Mouse (Mus musculus): ENCODE results near the gene Gm28042. TPM values are rescaled to one million over a fixed set of nuclear protein-coding genes. Genes with fewer than 3 reads are reported as not detected.

The Gm28042 gene
- polyA plus RNA-seq, 1 experiment from 2014 or later, result 4.0 TPM

DNA sequence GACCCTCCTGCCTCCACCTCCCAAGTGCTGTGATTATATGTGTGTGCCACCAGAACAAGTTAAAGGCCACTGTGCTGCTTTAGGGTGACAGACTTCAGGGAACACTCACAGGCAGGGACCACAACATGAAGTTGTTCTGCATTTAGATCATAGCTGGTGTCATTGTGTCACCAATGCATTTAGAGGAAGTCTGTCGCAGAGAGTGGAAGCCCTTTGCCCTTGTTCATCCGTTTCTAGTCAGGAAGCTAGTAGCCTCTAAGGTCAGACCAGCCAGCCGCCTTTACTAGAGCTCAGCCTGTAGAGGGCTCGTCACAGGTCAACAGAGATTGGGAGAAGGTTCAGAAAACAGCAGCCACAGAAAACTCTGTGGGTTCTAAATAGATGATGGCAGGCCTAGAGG is 18.6 kb upstream of the Gm28042 start:
- H3K4me3 ChIP-seq (ENCODE audit: low read length), result no peak overlapping the region
- H3K27ac ChIP-seq (ENCODE audit: low read length), result no peak overlapping the region
- no peak for ATAC-seq (ENCODE audit: low FRiP score, low TSS enrichment)

DNA sequence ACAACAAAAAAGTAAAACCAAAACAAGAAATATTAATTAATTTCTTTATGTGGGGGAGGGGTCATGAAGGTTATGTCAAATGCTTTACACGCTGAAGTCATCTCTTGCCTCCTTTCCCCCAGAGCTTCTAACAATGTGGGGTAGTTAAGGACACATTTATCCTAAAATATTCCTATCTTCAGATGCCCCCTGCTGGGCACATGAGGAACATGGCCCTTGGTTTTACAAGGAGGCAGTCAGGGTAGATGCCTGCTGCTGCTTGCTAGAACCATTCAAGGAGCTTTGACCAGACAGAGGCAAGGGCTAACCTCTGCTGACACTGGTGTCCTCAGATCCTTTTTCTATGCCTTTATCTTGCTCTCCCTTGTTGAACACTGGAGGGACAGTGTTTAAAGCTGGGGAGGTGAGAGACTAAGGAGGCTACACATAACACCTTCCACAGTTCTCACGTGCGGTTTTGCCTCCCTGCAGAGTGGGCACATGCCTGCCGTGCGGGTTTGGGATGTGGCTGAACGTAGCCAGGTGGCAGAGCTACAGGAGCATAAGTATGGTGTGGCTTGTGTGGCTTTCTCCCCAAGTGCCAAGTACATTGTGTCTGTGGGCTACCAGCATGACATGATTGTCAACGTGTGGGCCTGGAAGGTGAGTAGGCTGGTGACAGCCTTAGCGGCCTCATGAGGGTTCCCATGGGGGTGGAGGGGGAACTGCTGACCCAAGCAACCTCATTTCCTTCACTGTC is 15.7 kb upstream of the Gm28042 start:
- Histone ChIP-seq H3K9ac (replicated peaks; ENCODE audit: low read length) (no peak overlapping the region), H3K4me2 (replicated peaks; ENCODE audit: low read depth, low read length) (no peak overlapping the region), H3K9me3 (ENCODE audit: low read length) (no peaks in the 10 kb centered on the region), H3K4me3 (ENCODE audit: low read length) (no peak overlapping the region), H3K4me1 (ENCODE audit: insufficient read depth, low read length) (no peaks in the 10 kb centered on the region), H3K27ac (ENCODE audit: low read length) (no peak overlapping the region), H3K27me3 (ENCODE audit: insufficient read depth, low read length) (no peaks in the 10 kb centered on the region), H3K36me3 (ENCODE audit: insufficient read depth, low read length) (peaks cover 24% of the 10 kb centered on the region)
- WGBS, result 81% methylated on average over 8 of the region's 8 CpGs
- ATAC-seq (ENCODE audit: low FRiP score, low TSS enrichment), result peak; percentile 60

More for the DNA sequence above, 18.6 kb upstream of the Gm28042 start:
- Histone ChIP-seq H3K9me3 (ENCODE audit: low read length) (no peaks in the 10 kb centered on the region), H3K27me3 (ENCODE audit: insufficient read depth, low read length) (no peaks in the 10 kb centered on the region), H3K9ac (replicated peaks; ENCODE audit: low read length) (no peak overlapping the region), H3K4me2 (replicated peaks; ENCODE audit: low read depth, low read length) (no peak overlapping the region), H3K36me3 (ENCODE audit: insufficient read depth, low read length) (peaks cover 8% of the 10 kb centered on the region; the same call in 1 of the 2 replicates), H3K4me1 (ENCODE audit: insufficient read depth, low read length) (no peaks in the 10 kb centered on the region)
- 20% methylated on average over 4 of the region's 4 CpGs for WGBS

DNA sequence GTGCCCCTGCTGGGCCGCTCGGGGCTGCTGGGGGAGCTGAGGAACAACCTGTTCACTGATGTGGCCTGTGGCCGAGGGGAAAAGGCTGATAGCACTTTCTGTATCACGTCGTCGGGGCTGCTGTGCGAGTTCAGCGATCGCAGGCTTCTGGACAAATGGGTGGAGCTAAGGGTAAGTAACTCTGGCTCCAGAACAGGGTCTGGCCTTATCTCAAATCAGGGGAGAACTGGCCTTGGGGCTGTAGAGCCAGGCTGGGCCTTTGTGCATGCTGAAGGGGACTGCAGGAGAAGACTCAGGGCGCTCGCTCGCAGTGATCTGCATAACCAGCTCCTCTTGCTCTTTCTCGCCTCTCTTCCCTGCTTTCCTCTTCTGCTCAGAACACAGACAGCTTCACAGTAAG is 14.4 kb upstream of the Gm28042 start:
- no peaks in the 10 kb centered on the region for H3K9me3 ChIP-seq (ENCODE audit: low read length)
- H3K27ac ChIP-seq (ENCODE audit: low read length), result no peak overlapping the region
- no peak overlapping the region for H3K9ac ChIP-seq (replicated peaks; ENCODE audit: low read length)
- no peaks in the 10 kb centered on the region for H3K27me3 ChIP-seq (ENCODE audit: insufficient read depth, low read length)
- H3K4me1 ChIP-seq (ENCODE audit: insufficient read depth, low read length), result no peaks in the 10 kb centered on the region
- no peak overlapping the region for H3K4me3 ChIP-seq (ENCODE audit: low read length)
- 73% methylated on average over 13 of the region's 13 CpGs for WGBS
- no peak overlapping the region for H3K4me2 ChIP-seq (replicated peaks; ENCODE audit: low read depth, low read length)
- no peak for ATAC-seq (ENCODE audit: low FRiP score, low TSS enrichment)
- H3K36me3 ChIP-seq (ENCODE audit: insufficient read depth, low read length), result peaks cover 34% of the 10 kb centered on the region

DNA sequence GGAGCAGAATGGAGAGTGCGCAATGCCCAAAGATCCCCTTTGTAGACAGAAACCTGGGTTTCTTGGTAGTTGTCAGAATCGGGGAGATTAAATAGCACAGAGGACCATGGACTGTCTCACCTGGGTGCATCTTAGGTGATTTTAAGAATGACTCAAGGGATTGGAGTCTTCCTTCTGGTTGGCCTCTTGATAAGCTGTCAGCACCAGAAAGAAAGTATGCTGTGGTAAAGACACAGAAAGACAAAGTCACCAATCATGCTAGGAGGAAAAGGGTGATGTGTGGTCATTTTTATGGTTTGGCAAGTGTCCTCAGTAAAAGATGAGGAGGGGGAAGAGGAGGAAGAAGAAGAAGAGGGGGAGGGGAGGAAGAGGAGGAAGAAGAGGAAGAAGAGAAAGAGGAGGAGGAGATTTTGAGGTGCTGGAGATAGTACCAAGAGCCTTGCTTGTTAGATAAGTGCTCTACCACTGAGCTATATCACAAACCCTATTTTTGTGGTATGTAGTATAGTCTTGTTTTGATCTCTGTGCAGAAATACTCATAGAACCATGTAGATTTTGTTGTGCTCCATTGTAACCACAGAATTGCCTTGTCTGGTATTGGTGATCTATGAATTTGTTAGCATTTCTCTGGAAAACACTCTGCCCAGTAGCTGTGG is 13.3 kb upstream of the Gm28042 start:
- H3K4me2 ChIP-seq (replicated peaks; ENCODE audit: low read depth, low read length), result no peak overlapping the region
- no peak overlapping the region for H3K9ac ChIP-seq (replicated peaks; ENCODE audit: low read length)
- no peak overlapping the region for H3K4me3 ChIP-seq (ENCODE audit: low read length)
- no peaks in the 10 kb centered on the region for H3K27me3 ChIP-seq (ENCODE audit: insufficient read depth, low read length)
- H3K4me1 ChIP-seq (ENCODE audit: insufficient read depth, low read length), result no peaks in the 10 kb centered on the region
- WGBS, result 95% methylated on average over 2 of the region's 2 CpGs
- H3K27ac ChIP-seq (ENCODE audit: low read length), result no peak overlapping the region
- ATAC-seq (ENCODE audit: low FRiP score, low TSS enrichment), result no peak
- H3K9me3 ChIP-seq (ENCODE audit: low read length), result no peaks in the 10 kb centered on the region
- H3K36me3 ChIP-seq (ENCODE audit: insufficient read depth, low read length), result peaks cover 34% of the 10 kb centered on the region

DNA sequence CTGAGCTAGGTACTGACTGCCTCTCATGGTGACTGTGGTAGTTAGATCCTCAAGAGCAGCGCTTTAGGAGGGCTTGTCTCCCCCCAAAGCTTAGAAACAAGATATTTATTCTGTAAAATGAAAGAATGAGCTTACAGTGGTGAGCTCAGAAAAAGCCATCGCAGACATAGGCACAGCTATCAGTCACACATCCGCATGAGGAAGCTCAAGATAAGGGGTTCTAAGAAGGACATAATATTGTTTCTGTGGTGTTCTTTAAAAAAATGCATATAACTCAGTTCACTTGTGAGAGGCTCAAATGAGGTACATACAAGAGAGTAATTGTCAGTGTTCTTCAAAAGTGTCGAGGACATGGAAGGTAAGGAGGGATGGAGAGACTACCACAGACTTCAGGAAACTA is 11.4 kb upstream of the Gm28042 start:
- Histone ChIP-seq H3K4me2 (replicated peaks; ENCODE audit: low read depth, low read length) (no peak overlapping the region), H3K36me3 (ENCODE audit: insufficient read depth, low read length) (peaks cover 46% of the 10 kb centered on the region), H3K27me3 (ENCODE audit: insufficient read depth, low read length) (no peaks in the 10 kb centered on the region), H3K27ac (ENCODE audit: low read length) (no peak overlapping the region), H3K4me1 (ENCODE audit: insufficient read depth, low read length) (no peaks in the 10 kb centered on the region), H3K4me3 (ENCODE audit: low read length) (no peak overlapping the region), H3K9me3 (ENCODE audit: low read length) (no peaks in the 10 kb centered on the region), H3K9ac (replicated peaks; ENCODE audit: low read length) (no peak overlapping the region)
- no peak for ATAC-seq (ENCODE audit: low FRiP score, low TSS enrichment)
- WGBS, result 93% methylated on average over 4 of the region's 4 CpGs

DNA sequence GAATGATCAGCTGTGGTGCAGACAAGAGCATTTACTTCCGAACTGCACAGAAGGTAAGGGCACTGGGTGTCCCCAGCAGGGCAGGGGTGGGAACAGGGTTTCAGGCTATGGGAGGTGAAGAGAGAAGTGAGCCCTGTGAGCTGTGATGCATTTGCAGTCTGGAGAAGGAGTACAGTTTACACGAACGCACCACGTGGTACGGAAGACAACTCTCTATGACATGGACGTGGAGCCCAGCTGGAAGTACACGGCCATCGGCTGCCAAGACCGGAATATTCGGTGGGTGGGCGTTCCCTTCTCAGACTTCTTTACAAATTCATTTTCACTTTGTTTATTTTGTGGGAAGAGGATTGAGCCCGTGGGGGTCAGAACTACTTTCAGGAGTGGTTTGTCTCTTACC is 9.7 kb upstream of the Gm28042 start:
- Histone ChIP-seq H3K4me3 (ENCODE audit: low read length) (no peak overlapping the region), H3K4me1 (ENCODE audit: insufficient read depth, low read length) (no peaks in the 10 kb centered on the region), H3K27me3 (ENCODE audit: insufficient read depth, low read length) (no peaks in the 10 kb centered on the region), H3K4me2 (replicated peaks; ENCODE audit: low read depth, low read length) (no peak overlapping the region), H3K9me3 (ENCODE audit: low read length) (no peaks in the 10 kb centered on the region), H3K27ac (ENCODE audit: low read length) (no peak overlapping the region), H3K36me3 (ENCODE audit: insufficient read depth, low read length) (peaks cover 62% of the 10 kb centered on the region), H3K9ac (replicated peaks; ENCODE audit: low read length) (no peak overlapping the region)
- WGBS, result 81% methylated on average over 12 of the region's 12 CpGs
- no peak for ATAC-seq (ENCODE audit: low FRiP score, low TSS enrichment)

DNA sequence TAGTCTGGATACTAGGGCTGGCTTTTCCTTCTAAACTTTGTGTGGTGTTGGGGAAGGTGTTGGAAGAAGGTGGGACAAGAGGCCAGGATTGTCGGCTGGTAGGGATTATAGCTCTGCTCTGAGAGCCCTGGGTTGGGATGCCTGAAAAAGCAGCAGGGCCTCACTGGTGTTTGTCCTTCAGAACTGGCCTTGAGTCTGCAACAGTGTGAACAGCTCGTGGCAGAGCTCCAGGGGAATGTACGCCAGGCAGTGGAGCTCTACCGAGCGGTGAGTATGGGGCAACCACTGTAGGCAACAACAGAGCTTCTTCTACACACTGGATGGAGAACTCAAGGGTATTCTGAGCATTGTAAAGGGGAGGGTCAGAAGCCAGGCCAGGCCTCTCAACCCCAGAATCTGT is 3.0 kb upstream of the Gm28042 start:
- Histone ChIP-seq H3K9ac (replicated peaks; ENCODE audit: low read length) (no peak overlapping the region), H3K27ac (ENCODE audit: low read length) (no peak overlapping the region), H3K4me1 (ENCODE audit: insufficient read depth, low read length) (peaks cover 9% of the 10 kb centered on the region), H3K36me3 (ENCODE audit: insufficient read depth, low read length) (peaks cover 42% of the 10 kb centered on the region), H3K27me3 (ENCODE audit: insufficient read depth, low read length) (no peaks in the 10 kb centered on the region), H3K4me3 (ENCODE audit: low read length) (no peak overlapping the region), H3K4me2 (replicated peaks; ENCODE audit: low read depth, low read length) (no peak overlapping the region), H3K9me3 (ENCODE audit: low read length) (no peaks in the 10 kb centered on the region)
- ATAC-seq (ENCODE audit: low FRiP score, low TSS enrichment), result no peak
- 80% methylated on average over 5 of the region's 5 CpGs for WGBS

DNA sequence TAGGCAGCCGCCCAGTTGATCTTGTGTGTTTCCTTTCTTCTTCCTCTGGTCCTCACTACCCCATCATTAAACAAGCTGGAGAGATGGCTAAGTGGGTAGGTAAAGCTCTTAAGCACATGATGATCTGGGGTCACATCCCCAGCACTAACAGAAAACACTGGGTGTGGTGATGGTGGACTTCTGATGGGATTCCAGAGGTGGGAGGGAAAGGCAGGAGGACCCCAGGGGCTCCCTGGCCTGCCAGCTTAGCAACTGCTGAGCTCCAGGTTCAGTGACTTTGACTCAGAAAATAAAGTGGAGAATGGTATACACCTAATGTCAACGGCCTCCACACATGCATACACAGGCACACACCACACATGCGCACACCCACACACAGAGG is 648 bp downstream of the Gm28042 start:
- H3K4me1 ChIP-seq (ENCODE audit: insufficient read depth, low read length), result peaks cover 9% of the 10 kb centered on the region
- H3K9me3 ChIP-seq (ENCODE audit: low read length), result no peaks in the 10 kb centered on the region
- H3K4me2 ChIP-seq (replicated peaks; ENCODE audit: low read depth, low read length), result peak overlapping the region; percentile 78
- ATAC-seq (ENCODE audit: low FRiP score, low TSS enrichment), result peak; percentile 13; the same call in 1 of the 2 replicates
- WGBS, result 39% methylated on average over 3 of the region's 3 CpGs
- peak overlapping the region; percentile 84 for H3K4me3 ChIP-seq (ENCODE audit: low read length)
- peak overlapping the region; percentile 91 for H3K9ac ChIP-seq (replicated peaks; ENCODE audit: low read length)
- H3K27ac ChIP-seq (ENCODE audit: low read length), result peak overlapping the region; percentile 93
- peaks cover 34% of the 10 kb centered on the region for H3K36me3 ChIP-seq (ENCODE audit: insufficient read depth, low read length)
- H3K27me3 ChIP-seq (ENCODE audit: insufficient read depth, low read length), result no peaks in the 10 kb centered on the region

DNA sequence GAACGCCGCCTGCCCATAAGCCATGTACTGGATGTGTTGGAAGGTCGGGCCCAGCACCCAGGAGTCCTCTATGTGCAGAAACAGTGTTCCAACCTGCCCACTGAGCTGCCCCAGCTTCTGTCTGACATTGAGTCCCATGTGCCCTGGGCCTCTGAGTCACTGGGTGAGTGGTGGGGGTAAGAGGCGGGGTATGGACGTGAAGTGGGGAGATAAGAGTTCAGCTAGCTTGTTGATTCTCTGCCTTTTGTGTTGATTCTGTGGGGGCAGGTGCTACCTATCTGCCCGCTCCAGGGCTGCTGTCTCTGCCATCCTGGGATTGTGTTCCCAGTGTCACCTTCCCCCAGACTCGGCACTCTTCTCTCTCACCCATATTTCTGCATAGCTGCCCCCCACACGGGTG is 3.1 kb downstream of the Gm28042 start:
- H3K27ac ChIP-seq (ENCODE audit: low read length), result no peak overlapping the region
- H3K9ac ChIP-seq (replicated peaks; ENCODE audit: low read length), result no peak overlapping the region
- no peak overlapping the region for H3K4me3 ChIP-seq (ENCODE audit: low read length)
- ATAC-seq (ENCODE audit: low FRiP score, low TSS enrichment), result no peak
- H3K4me2 ChIP-seq (replicated peaks; ENCODE audit: low read depth, low read length), result no peak overlapping the region
- peaks cover 9% of the 10 kb centered on the region for H3K4me1 ChIP-seq (ENCODE audit: insufficient read depth, low read length)
- no peaks in the 10 kb centered on the region for H3K9me3 ChIP-seq (ENCODE audit: low read length)
- H3K36me3 ChIP-seq (ENCODE audit: insufficient read depth, low read length), result peaks cover 31% of the 10 kb centered on the region
- WGBS, result 90% methylated on average over 8 of the region's 8 CpGs
- H3K27me3 ChIP-seq (ENCODE audit: insufficient read depth, low read length), result no peaks in the 10 kb centered on the region

DNA sequence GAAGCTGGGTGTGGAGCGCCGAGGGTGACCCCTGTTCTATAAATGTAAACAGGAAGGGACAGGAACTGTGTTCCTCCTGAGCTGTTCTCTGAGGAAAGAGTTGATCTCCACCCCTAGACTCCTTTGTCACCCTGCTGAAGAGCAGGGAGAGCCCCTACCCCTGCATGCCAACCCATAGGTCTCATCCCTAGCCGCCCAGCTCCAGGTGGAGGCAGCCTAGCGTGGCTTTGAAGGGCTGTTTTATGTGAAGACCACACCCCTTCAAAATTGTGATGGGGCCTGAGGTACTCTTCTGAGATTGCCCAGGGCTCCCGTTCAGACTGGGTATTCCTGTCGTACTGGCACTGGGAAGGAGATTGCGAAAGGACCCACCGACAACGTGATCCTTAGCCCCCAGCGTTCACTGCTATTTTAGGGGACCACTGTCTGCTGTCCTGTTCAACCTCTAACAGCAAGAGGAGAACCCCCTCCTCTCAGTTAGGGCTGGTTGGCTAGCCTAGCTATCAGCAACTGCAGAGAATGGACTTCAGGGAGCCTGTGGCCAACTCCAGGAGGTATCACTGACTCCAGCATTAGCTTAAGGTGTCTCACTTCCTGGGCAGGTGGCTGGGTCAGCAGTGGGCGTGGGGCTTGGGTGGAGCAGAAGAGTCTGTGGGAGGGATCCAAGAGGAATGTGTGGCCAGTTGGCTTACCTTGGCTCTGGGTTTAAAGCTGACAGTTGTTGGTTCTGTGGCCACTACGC is 5.6 kb downstream of the Gm28042 start, which contains the start of gene Pla2g4b:
TSS of gene Pla2g4b (plus strand) at position 692 of the 742 bp plus-strand sequence.
- H3K27me3 ChIP-seq (ENCODE audit: insufficient read depth, low read length), result no peaks in the 10 kb centered on the region
- no peak within 1 kb of the TSS for H3K4me3 ChIP-seq (ENCODE audit: low read length)
- ATAC-seq (ENCODE audit: low FRiP score, low TSS enrichment), result no peak
- H3K36me3 ChIP-seq (ENCODE audit: insufficient read depth, low read length), result peaks cover 50% of the 10 kb centered on the region
- WGBS, result 78% methylated on average over 12 of the region's 12 CpGs
- peaks cover 8% of the 10 kb centered on the region for H3K4me1 ChIP-seq (ENCODE audit: insufficient read depth, low read length)
- no peak within 1 kb of the TSS for H3K4me2 ChIP-seq (replicated peaks; ENCODE audit: low read depth, low read length)
- H3K27ac ChIP-seq (ENCODE audit: low read length), result no peak within 1 kb of the TSS
- no peak within 1 kb of the TSS for H3K9ac ChIP-seq (replicated peaks; ENCODE audit: low read length)
- H3K9me3 ChIP-seq (ENCODE audit: low read length), result no peaks in the 10 kb centered on the region

Data from kidney, embryonic 16.5 days (tissue).